Mouse (Mus musculus) spleen, postnatal 4 days (tissue): ENCODE results near the gene Ulk3.

Source experiments
- DNase-seq, 2 experiments: peaks; one replicate each; pipeline ENCODE4 v3.0.0; 2022; ENCODE audit warnings: low spot score in 2 of 2

The Ulk3 gene

DNA sequence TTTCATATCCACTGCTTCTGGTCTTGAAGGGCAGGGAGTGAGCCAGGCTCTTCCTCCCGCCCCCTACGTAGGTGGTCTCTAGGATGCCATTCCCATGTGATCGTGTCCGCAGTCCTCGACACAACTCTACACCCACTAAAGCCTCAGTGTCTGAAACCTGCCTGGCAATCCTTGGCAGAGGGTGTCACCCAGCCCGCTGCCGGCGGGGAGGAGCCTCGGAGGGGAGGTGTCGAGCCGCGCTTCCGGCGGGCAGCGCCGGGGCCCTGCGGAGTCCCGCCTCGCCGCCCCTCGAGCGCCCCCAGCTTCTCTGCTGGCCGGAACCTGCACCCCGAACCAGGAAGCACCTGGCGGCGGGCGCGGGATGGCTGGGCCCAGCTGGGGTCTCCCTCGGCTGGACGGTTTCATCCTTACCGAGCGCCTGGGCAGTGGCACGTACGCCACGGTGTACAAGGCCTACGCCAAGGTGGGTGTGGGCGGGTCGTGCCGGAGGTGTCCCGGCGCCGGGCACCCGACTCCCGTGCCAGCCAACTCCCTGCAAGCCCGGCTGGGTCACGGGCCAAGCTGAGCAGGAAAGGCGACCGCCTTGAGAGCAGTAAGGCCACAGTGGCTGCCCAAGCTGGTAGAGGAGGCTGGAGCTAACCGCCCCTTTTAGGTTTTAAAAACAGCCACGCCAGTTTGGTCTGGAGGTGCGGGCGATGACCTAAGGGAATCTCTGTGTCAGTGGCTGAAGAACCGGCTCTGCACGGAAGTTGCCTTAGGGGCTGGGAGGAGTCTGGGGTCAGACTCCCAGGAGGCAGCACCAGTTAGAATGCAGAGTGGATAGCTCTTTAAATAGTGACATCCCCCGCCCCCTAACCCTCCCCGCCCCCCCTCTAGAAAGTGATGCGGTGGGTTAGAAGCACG, at the start of gene Ulk3:
Gene Ulk3, plus strand, starts transcription at position 229 of the 903 bp plus-strand sequence.
- DNase-seq: peak; percentile 80 to 92

DNA sequence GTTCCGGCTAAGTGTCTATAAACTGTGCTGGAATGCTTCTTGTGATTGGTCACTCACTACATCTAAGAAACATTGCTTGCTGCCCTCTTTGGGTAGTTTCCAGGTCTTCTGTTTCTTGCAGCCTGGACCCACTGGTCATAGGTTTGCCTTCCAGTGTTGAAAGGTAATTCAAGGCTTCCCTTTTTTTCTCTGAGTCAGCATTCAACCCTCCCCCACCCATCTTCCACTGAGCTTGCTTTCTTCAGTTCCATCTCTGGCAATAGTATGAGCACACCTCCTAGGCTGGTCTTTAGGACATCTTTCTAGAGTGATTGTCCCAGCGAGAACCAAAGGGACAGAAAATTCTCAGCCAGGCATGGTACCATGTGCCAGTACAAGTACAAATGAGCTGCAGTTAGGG, 49.7 kb upstream of the Ulk3 start:
- no peak for DNase-seq

DNA sequence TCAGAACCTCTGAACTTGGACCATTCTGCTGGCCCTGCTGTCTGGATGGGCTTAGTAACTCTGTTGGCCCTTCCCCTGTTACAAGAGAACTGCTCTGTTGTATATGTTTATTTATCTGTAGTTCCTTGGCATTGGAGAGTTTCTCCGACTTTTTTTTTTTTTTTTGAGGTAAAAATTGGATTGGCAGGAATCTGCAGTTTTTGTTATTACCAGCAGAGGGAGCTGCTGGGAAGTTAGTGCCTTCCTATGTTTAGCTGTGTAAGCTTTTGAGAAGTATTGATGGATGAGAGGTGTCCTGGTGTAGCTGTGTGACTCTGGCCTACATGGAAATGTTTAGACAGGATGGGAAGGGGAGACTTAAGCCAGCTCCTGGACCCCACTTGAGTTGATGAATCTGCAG, 47.9 kb upstream of the Ulk3 start:
- DNase-seq: peak in 1 of 2 experiments; percentile 66

DNA sequence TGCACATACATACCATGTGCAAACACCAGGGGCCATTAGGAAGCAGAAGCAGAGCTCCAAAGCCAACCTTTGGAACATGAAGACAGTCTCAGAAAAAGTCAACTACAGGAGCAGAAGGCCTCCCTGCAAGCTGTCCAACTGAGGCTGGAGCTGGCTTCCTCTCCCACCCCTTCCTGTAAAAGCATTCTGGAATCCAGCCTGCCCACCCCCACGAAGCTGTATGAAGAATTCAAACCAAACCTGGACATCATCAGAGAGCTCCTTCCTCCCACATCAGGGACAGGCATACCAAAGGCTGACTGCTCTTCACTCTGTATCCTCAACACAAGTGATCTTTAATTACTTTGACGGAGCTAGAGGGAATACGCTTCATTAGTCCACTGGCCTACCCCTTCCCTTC, 45.3 kb upstream of the Ulk3 start:
- DNase-seq: no peak

DNA sequence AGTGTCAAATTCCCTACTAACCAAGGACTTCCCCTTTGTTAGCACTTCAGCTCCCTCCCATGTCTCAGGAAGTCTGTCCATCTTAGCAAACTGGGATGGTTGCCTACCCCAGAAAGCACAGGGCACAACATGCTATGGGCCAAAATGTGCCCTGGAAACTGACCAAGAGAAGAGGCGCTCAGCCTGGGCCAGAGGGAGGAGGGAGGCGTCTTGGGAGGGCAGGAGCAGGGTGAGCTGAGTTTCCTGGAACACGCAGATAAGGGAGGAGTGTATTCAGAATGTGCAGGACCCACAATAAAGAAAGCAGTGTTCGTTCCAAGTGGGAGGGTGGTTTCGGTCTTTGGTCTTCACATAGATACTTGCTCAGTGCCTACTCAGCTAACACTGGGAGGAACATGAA, 42.0 kb upstream of the Ulk3 start:
- DNase-seq: no peak

DNA sequence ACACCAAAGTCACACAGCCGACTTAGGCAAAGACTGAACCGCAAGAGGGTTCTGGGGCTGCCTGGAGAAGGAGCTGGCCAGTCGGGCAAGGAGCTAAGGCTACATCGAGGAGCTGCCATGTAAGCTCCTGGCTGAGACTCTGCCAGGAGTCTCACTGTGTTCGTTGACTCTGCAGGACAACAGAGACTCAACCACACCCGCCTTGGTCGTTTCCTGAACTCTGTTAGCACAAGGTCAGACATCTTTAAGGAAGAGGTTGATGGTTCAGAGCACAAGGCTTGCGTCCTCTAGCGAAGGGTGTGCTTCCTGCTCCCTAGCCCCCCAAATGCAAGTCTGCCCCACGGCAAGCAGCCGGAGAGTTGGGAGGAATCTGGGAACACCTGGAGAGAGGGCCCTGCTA, 41.4 kb upstream of the Ulk3 start:
- DNase-seq: no peak

DNA sequence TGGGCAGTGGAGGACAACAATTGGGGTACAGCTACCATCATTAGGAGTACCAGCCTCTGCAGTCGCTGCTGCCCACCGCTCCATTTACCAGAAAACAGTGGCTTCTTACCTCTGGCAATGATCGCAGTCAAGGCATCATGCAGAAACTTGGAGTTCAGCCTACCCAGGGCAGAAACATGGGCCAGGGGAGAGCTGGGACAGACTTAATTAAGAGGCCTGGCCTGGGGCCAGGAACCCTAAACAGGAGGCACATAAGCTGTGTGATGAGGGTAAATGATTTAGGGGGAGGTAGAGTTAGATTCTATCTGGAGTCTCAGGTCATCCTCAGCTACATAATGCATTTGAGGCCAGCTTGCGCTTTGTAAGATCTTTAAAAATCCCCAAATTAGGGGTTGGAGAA, 40.1 kb upstream of the Ulk3 start:
- no peak for DNase-seq

DNA sequence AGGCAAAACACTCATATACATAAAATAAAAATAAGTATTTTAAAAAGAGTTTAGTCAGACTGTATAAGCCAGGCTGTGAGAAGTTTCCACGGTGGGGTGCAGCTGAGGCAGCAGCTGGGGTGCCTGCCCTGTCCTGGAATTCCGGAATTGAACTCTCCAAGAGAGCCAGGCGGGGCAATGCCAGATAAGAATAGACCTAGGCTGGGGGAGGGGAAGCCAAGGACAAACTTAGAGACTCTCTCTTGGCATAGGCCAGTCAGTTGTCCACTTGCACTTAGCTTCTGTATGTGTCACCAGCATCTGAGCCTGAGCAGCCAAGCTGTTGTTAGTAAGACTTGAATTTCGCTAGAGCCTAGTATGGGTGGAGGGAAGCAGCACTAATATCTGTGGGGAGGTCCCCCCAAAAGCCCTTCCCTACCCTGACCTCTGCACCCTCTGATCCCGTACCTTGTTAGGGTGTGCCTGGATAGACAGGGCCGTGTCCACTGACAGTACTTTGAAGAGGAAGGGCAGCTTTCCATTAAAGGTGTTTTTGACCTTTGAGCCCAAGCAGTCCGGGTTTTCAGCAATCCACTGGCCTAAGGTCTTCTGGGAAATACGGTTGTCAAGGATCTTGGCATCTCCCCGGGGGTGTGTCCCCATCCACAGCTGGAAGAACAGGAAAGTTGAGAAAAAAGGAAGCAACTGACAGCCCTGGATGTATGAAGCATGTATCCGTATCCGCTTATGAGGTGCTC, 39.0 kb upstream of the Ulk3 start:
- no peak for DNase-seq

DNA sequence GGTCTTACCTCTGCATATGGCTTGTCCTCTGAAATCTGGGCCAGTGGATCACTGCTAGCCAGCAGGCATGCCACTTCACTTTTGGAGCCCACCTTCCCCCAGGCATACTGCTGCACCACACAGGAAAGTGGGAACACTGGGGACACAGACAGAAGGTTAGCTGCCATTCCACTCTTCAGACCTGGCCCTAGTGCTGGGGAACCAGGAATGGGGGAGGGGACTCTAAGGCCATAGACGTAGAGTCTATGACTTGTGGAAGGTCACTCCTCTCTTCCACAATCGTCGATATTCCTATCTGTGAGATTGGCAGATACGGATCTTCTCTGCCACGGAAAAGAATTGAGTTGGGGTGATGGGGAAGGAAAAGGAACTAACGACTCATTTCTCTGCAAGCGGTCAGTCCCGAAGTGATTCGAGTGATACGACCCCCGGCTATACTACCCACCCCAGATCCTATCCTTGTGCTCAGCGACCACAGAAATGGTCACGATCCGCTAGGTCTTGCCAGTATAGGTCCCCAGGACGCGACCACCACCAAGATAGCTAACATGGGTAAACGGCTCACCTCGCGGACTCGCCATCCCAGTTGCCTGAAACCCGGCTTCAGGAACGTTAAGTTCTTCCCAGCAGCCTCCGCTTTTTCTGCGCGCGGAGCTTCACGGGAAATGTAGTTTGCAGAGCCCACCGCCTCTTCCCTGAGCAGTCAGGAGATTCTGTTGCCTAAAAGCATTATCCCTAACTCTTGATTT, 36.9 kb upstream of the Ulk3 start, which contains the start of gene Mpi:
Gene Mpi, minus strand, starts transcription at position 625 of the 749 bp plus-strand sequence.
- peak; percentile 44 to 71 for DNase-seq

DNA sequence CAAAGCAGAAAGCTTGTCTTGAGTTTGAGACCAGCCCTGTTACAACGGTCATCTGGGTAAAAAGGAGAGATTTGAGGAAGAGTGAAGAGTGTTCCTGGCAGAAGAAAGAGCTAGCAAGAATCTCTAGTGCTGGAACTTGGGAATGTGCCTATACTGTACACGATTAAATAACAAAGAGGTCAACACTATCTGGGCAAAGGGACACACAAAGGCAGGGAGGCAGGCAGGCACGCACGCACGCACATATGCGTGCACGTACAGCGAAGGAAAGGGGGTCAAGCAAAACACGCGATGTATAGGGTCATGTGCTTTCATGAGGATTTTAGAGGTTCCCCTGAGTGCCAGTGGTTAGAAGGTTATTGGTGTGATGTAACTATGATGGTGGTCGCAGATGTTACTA, 36.1 kb upstream of the Ulk3 start:
- DNase-seq: no peak

DNA sequence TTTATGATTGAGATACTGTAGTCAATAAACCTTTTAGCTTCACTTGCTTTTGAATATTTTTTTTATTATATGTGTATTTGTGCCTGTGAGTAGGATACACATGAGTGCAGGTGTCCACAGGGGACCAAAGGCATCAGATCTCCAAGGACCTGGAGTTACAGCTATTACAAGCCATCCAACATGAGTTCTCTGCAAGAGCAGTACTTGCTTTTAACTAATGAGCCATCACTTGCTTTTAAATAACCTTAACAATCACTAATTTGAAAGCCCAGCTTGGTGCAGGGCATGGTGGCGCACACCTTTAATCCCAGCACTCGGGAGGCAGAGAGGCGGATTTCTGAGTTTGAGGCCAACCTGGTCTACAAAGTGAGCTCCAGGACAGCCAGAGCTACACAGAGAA, 34.5 kb upstream of the Ulk3 start:
- no peak for DNase-seq

DNA sequence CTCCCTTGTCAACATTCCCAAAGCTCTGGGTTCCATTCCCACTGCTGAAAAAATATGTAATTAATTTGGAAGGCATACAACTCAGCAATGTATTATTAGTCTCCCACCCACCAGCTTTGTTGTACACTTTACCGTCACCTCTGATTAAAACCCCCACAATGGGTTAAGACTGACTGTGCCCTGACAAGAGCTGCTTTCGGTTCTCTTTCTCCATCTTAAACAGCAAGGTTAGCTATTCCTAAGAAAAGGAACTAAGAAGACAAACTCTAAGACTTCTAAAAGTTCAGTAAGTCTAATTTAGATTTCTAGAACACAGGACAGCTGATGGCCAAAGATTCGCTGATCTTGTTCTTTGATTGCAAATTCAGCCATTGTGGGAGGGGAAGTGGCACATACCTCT, 32.0 kb upstream of the Ulk3 start:
- DNase-seq: no peak

DNA sequence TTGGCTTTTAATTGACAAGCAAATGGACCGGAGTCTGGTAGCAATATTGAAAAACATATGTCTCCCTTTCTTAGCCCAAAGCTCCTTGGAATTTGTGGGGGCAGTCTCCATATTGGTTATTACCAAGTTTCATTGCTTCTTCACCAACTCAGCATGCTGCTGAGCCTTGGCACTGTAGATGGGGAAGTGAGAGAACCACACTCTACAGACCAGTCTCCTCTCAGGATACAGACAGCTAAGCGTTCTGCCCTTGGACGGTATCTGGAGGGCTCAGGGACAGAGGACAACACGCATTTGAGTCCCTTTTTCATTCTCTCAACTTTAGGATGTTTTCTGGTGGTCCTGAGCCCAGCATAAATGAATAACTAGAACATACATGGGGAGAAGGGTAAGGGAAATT, 30.6 kb upstream of the Ulk3 start:
- DNase-seq: no peak

DNA sequence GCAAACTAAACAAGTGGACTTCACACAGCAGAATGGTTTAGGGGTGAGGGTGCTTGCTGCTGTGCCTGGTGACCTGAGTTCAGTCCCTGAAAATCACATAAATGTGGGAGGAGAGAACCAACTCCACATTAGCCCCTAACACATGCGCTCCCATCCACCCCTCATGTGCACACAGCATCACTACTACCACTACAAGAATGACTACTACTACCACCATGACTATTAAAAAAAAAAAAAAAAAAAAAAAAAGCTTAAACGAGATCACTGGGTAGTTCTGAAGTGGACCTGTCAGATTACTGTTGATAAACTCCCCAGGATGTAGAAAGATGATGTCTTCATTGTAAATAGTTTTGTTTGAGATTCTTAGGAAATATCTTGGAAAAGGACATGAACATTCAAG, 29.7 kb upstream of the Ulk3 start:
- DNase-seq: no peak

DNA sequence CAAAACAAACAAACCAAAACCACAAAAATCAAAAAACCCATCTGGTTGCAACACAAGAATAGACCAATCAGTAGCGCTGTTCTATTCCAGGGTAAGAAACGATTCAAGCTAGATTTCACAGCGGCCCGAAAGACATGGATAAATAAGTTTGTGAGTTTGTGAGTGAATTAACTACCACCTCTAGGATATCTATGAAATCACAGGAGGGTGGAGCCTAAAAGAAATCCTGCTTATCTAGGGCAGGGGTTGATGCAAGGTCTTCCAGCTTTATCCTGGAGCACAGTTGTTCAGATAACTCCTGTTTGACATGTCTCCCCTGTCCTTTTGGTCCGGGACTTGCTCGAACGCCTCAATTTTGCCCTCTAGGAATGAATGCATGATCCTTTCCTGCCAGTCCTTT, 29.0 kb upstream of the Ulk3 start:
- DNase-seq: no peak

DNA sequence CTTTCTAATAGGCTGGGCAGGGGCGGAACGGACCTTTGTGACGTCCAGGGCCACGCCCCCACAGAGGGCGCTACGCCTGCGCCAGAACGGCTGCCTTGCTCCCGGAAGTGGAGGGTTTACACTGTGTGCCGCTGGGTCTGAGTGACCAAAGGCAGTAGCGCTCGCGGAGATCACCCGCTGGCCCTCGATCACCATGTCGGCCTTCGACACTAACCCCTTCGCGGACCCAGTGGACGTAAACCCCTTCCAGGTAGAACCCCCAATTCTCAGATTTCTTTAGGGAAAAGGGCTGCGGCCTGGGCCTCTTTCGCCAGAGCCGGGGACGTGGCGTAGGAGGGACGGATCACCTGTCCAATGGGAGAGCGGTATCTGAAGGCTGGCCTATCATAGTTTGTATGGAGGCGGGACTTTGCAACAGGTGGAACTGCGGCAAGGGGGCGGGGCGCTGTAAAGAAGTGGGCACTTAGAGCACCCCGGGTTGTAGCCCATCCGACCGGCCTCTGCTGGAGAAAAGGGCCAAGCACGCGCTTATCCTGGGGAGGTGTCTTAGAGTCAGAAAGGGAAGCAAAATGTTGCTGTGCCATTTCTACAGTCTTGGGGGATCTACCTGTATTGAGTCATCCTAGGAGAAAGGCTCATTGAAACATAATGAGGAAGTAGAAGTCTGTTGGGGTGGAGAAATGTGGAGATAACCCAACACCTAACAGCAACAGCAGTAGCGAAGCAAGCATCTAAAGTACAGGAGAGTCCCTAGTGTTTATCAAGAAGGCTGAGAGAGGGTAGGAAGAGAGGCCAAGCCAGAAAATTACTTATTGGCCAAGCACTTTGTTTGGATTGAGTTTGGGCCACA, 28.2 kb upstream of the Ulk3 start, which contains the start of gene Scamp2:
Gene Scamp2, plus strand, starts transcription at position 83 of the 850 bp plus-strand sequence.
- DNase-seq: peak; percentile 90 to 95

DNA sequence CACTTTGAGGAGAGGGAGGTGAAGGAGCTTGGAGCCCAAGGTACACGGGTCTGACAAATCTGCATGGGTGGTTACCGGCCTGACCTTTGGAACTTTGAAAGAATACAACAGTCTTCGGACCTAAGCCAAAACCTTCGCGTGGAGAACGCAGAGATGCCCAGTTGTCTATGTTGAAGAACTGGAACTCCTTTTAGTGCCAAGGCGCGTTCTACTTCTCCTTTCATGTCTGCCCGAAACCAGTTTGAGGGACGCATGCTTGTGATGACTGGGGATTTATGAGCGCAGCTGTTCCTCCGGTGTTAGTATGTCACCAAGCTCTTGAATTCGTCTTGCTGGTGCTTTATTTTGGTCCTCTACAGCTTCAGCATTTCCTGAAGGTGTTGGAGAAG, 27.5 kb upstream of the Ulk3 start:
- DNase-seq: peak in 1 of 2 experiments; percentile 33

DNA sequence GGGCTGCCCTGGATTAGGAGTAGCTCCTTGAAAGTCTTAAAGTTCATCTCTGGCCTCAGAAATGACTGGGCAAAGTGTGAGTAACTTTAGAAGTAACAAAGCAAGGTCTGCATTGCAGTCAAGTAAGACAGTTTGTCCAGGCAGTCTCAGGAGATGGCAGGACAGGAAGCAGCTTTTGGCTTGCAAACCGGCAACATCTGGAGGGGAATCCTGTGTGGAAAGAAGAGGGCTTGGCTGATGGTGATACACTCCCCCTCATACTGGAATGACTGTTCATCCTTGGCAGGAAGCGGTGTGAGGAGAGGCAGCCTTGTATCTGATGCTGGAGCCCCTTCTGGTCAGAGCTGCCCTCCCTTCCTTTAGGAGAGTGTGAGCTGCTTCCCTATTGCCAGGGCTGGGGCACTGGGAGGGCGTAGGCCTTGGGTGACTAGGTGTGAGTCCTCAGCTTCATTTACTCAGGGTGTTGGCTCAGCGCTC, 26.3 kb upstream of the Ulk3 start:
- no peak for DNase-seq

DNA sequence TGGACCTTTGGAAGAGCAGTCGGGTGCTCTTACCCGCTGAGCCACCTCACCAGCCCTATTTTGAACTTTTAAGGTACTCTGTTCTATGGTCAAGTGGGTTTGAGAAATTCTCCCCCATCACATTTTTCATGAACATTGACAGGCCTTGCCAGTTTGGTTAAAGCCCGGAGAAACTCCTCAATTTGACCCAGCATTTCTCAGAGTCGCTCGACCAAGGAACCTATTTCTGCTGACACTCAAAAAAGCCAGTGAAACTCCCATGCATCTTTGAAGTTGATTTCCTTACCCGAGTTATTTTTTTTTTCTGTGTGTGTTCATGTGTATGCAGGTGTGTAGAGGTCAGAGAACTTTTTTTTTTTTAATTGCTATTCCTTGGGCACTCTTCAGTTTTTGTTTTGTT, 24.6 kb upstream of the Ulk3 start:
- DNase-seq: no peak

DNA sequence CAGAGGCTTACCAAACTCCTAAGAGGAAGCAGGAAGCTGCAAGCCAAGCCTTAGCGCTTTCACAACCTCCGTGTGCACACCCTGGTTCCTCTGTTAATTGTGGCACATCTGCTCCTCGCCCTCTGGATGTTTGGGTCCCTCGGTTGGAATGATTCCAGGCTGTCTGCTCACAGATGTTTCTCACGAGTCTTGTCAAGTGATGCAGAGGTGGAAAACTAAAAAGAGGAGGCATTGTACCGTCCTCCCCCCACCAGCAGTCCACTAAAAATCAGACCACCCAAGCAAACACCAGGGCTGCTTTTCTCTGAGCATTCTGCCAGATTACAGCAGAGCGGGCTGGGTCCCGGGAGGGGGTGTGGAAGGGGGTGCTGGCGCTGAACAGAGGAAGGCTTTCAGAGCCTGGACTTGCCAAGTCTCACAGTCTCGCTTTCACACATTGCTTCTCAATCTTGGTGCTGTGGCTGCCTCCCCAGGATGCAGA, 23.5 kb upstream of the Ulk3 start:
- DNase-seq: no peak

DNA sequence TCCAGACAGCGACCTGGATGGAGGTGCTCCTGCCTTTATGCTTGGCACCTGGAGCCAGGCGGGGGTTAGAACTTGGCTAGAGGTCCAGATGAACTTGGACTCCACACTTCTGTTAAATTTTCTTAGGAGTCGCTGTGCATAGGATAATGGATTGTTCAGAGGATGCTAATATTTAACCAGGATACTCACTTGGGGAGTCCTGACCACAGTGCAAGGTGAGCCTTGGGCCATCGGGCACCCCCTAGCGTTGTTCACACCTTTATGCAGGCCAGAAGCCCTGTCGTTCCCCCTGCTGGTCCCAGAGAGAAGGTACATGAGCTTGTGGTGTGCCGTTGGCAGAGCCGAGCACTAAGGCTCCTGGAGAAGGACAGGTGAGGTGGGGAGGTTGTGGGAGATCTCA, 22.4 kb upstream of the Ulk3 start:
- no peak for DNase-seq
